In genomic region chr2:30266392-30266941, GRCm38 (mm10) we compare ENCODE assay signal across 8 mouse cellular contexts. TPM values are rescaled to one million over a fixed set of nuclear protein-coding genes. Genes with fewer than 3 reads are reported as not detected.
A peak's percentile ranks its signal among the peaks of the same experiment; 100 is the strongest.
DNase-seq lines count a peak whose midpoint lies in the region; ATAC-seq and TF ChIP-seq lines count a peak whose summit lies in the region.

No protein-coding gene starts in this region.

- H3K9ac ChIP-seq in lung, embryonic 16.5 days (ENCODE audit: low read length) = peak overlapping the region; percentile 49

- no peaks in the 10 kb centered on the region for H3K9me3 ChIP-seq in lung, embryonic 16.5 days (ENCODE audit: control insufficient read depth, low read length)

- peak; percentile 71 for ATAC-seq in lung, embryonic 16.5 days (ENCODE audit: low read depth)
- ATAC-seq in erythroid progenitor cell, adult 5-6 weeks (replicated peaks; ENCODE audit: low FRiP score, poor library complexity, severe bottlenecking) = no peak

- peak overlapping the region; percentile 33 for H3K4me2 ChIP-seq in lung, embryonic 16.5 days (ENCODE audit: low read depth, low read length)

- H3K27ac ChIP-seq in lung, embryonic 16.5 days (ENCODE audit: low read length) = peak overlapping the region; percentile 95
- peak overlapping the region; percentile 80 for H3K27ac ChIP-seq in small intestine, adult 2 months (ENCODE audit: insufficient read depth, low read depth, low read length)

- no peaks in the 10 kb centered on the region for H3K27me3 ChIP-seq in lung, embryonic 16.5 days (ENCODE audit: control insufficient read depth, insufficient read depth, low read depth, low read length)
- H3K27me3 ChIP-seq in small intestine, adult 2 months (ENCODE audit: control insufficient read depth, insufficient read depth, low read length) = no peaks in the 10 kb centered on the region

- H3K4me1 ChIP-seq in lung, embryonic 16.5 days (replicated peaks; ENCODE audit: control insufficient read depth, insufficient read depth, low read length) = peaks cover 43% of the 10 kb centered on the region
- H3K4me1 ChIP-seq in small intestine, adult 2 months (ENCODE audit: control insufficient read depth, insufficient read depth, insufficient read length, low read length) = peaks cover 5% of the 10 kb centered on the region

- peak; percentile 25; the same call in 1 of the 2 replicates for TF ChIP-seq POLR2A in small intestine, adult 2 months (IDR thresholded peaks at IDR 0.05; ENCODE audit: low read depth, low read length)

- no peak for TF ChIP-seq CTCF in small intestine, adult 2 months (IDR thresholded peaks at IDR 0.05; ENCODE audit: extremely low read depth, insufficient read length, insufficient replicate concordance, low read depth, low read length)

- DNase-seq in ovary, adult 18-20 months (ENCODE audit: low spot score) = peak; percentile 55
- no peak for DNase-seq in ovary, postnatal 10 days (ENCODE audit: low spot score)
- DNase-seq in embryo, embryonic 9.5 days (ENCODE audit: extremely low spot score) = peak; percentile 45
- DNase-seq in heart, adult 9 months (ENCODE audit: low spot score in 2 of 2) = peak; percentile 82 to 86
- DNase-seq in kidney, adult 8-10 months = peak; percentile 92 to 95

- 10% methylated on average over 4 of the region's 4 CpGs for WGBS in lung, embryonic 16.5 days
- 13% methylated on average over 4 of the region's 4 CpGs for WGBS in small intestine, adult 2 months

- H3K36me3 ChIP-seq in lung, embryonic 16.5 days (ENCODE audit: control insufficient read depth, insufficient read depth, low read length) = peaks cover 24% of the 10 kb centered on the region
- peaks cover 24% of the 10 kb centered on the region for H3K36me3 ChIP-seq in small intestine, adult 2 months (ENCODE audit: control insufficient read depth, insufficient read depth, low read length)

- peak overlapping the region; percentile 28 for H3K4me3 ChIP-seq in lung, embryonic 16.5 days (ENCODE audit: low read length)
- H3K4me3 ChIP-seq in small intestine, adult 2 months (ENCODE audit: low read depth, low read length) = no peak overlapping the region

RNA-seq across cellular contexts. Expression of gene Phyhd1, which starts 0.5 kb away (rescaled TPM):
- polyA plus RNA-seq in lung, embryonic 16.5 days (2015; fragmentation: Nextera tagmentation; extraction: Ambion mirVana) = 7.4 and 8.2 TPM in 2 replicates
- polyA plus RNA-seq in small intestine, adult 2 months (2012; rRNA removed) = 2.4 and 3.8 TPM in 2 replicates
- total RNA-seq in erythroid progenitor cell, adult 5-6 weeks (2015; ENCODE audit: low replicate concordance) = 6.1 and 11.3 TPM in 2 replicates
- total RNA-seq in erythroid progenitor cell, adult 5-6 weeks (2017; ENCODE audit: low replicate concordance) = 2.8 and 9.6 TPM in 2 replicates

RNA-seq across cellular contexts. Expression of gene Gm28038, which starts 14.4 kb away (rescaled TPM):
- not detected in 2 replicates for polyA plus RNA-seq in lung, embryonic 16.5 days (2015; fragmentation: Nextera tagmentation; extraction: Ambion mirVana)
- polyA plus RNA-seq in small intestine, adult 2 months (2012; rRNA removed) = not detected in 2 replicates
- not detected in 2 replicates for total RNA-seq in erythroid progenitor cell, adult 5-6 weeks (2015; ENCODE audit: low replicate concordance)
- not detected in 2 replicates for total RNA-seq in erythroid progenitor cell, adult 5-6 weeks (2017; ENCODE audit: low replicate concordance)

RNA-seq across cellular contexts. Expression of gene Dolk, which starts 19.7 kb away (rescaled TPM):
- 30.3 and 31.4 TPM in 2 replicates for polyA plus RNA-seq in lung, embryonic 16.5 days (2015; fragmentation: Nextera tagmentation; extraction: Ambion mirVana)
- polyA plus RNA-seq in small intestine, adult 2 months (2012; rRNA removed) = 14.1 and 14.8 TPM in 2 replicates
- 1.3 TPM in 1 of 2 replicates, not detected in the other for total RNA-seq in erythroid progenitor cell, adult 5-6 weeks (2015; ENCODE audit: low replicate concordance)
- total RNA-seq in erythroid progenitor cell, adult 5-6 weeks (2017; ENCODE audit: low replicate concordance) = 1.0 TPM in 1 of 2 replicates, not detected in the other

RNA-seq across cellular contexts. Expression of gene Nup188, which starts 19.7 kb away (rescaled TPM):
- 30.5 and 33.6 TPM in 2 replicates for polyA plus RNA-seq in lung, embryonic 16.5 days (2015; fragmentation: Nextera tagmentation; extraction: Ambion mirVana)
- 12.7 and 21.4 TPM in 2 replicates for polyA plus RNA-seq in small intestine, adult 2 months (2012; rRNA removed)
- total RNA-seq in erythroid progenitor cell, adult 5-6 weeks (2015; ENCODE audit: low replicate concordance) = 15.5 and 19.3 TPM in 2 replicates
- total RNA-seq in erythroid progenitor cell, adult 5-6 weeks (2017; ENCODE audit: low replicate concordance) = 12.1 and 13.9 TPM in 2 replicates

RNA-seq across cellular contexts. Expression of gene Gm28035, which starts 26.1 kb away (rescaled TPM):
- polyA plus RNA-seq in lung, embryonic 16.5 days (2015; fragmentation: Nextera tagmentation; extraction: Ambion mirVana) = 0.16 and 0.18 TPM in 2 replicates
- polyA plus RNA-seq in small intestine, adult 2 months (2012; rRNA removed) = 3.1 and 6.1 TPM in 2 replicates
- not detected in 2 replicates for total RNA-seq in erythroid progenitor cell, adult 5-6 weeks (2015; ENCODE audit: low replicate concordance)
- 0.13 TPM in 1 of 2 replicates, not detected in the other for total RNA-seq in erythroid progenitor cell, adult 5-6 weeks (2017; ENCODE audit: low replicate concordance)
